Mouse (Mus musculus) hindbrain, embryonic 10.5 days (tissue): ENCODE results near the gene Trim26. TPM values are rescaled to one million over a fixed set of nuclear protein-coding genes. Genes with fewer than 3 reads are reported as not detected.

Experiments used
- DNase-seq: peaks from one replicate; pipeline ENCODE4 v3.0.0-alpha.2; 2017; ENCODE audit warnings: low spot score
- H3K27ac ChIP-seq: fragments of 300-500 bp; sonication (generic); 2 replicates; pipeline ENCODE4 v1.5.1; 2016; ENCODE audit warnings: mild to moderate bottlenecking, moderate library complexity
- H3K27me3 ChIP-seq: fragments of 300-500 bp; sonication (generic); 2 replicates; pipeline ENCODE4 v1.6.1; 2016; ENCODE audit warnings: mild to moderate bottlenecking; ENCODE audit not compliant: poor library complexity, insufficient read depth, severe bottlenecking
- H3K36me3 ChIP-seq: fragments of 300-500 bp; sonication (generic); 2 replicates; pipeline ENCODE4 v1.6.1; 2016; ENCODE audit warnings: mild to moderate bottlenecking, moderate library complexity
- H3K4me1 ChIP-seq: fragments of 300-500 bp; sonication (generic); replicated peaks from 2 replicates; pipeline ENCODE4 v1.6.1; 2016; ENCODE audit warnings: mild to moderate bottlenecking
- H3K4me3 ChIP-seq: fragments of 300-500 bp; sonication (generic); 2 replicates; pipeline ENCODE4 v1.5.1; 2016; ENCODE audit warnings: mild to moderate bottlenecking, moderate library complexity
- H3K9me3 ChIP-seq: fragments of 300-500 bp; sonication (generic); 2 replicates; pipeline ENCODE4 v1.6.1; 2016; ENCODE audit warnings: mild to moderate bottlenecking, moderate library complexity
- WGBS: fragments of 180-500 bp; shearing (Covaris S2); methylation state at CpG from one replicate; pipeline ENCODE4 v1.1.7; 2016; 5-methylcytosine and 5-hydroxymethylcytosine counted together
- polyA plus RNA-seq: library from polyadenylated mRNA; unstranded; fragments of >200 nt; fragmentation: Nextera tagmentation; extraction: Ambion mirVana; gene quantifications from 2 replicates; pipeline ENCODE4 v1.2.1, GENCODE M21; 2016

The Trim26 gene
- polyA plus RNA-seq, 1 experiment from 2014 or later, result 47.2 TPM

DNA sequence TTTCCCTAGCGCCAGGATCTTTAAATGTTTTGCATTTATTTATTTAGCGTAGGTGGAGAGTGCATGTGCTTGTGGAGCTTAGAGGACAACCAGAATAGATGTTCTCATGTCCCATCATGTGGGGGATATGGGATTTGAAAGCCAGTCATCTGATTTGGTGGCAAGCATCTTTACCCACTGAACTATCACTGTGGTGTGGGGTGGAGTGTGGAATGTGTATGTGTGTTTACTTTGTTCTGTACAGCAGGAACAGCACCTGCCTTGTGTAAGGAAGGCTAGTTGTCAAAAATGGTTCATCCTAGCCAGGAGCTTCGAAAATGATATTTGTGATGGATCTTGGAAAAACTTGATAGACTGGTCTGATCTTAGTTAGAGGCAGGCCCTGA is 514 bp upstream of the Trim26 start:
- no peaks in the 10 kb centered on the region for H3K27me3 ChIP-seq
- H3K4me1 ChIP-seq, result peaks cover 15% of the 10 kb centered on the region
- H3K36me3 ChIP-seq, result peaks cover 5% of the 10 kb centered on the region; the same call in 1 of the 2 replicates
- DNase-seq, result no peak
- 9% methylated on average over 3 of the region's 3 CpGs for WGBS
- H3K4me3 ChIP-seq, result peak overlapping the region; percentile 77
- H3K27ac ChIP-seq, result peak overlapping the region; percentile 95
- H3K9me3 ChIP-seq, result no peaks in the 10 kb centered on the region

DNA sequence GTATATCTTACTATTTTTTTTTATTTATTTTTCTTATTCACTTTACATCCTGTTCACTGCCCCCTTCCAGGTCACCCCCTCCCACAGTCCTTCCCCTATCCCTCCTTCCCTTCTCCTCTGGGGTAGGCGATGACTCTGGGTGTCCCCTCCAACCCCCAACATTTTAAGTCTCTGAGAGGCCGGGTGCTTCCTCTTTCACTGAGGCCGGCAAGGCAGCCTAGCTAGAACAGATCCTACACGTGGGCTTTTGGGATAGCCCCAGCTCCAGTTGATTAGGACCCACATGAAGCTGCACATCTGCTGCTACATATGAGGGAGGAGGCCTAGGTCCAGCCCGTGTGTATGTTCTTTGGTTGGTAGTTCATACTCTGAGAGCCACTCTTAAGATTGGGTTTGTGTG is 2.1 kb downstream of the Trim26 start:
- H3K4me3 ChIP-seq, result no peak overlapping the region
- H3K9me3 ChIP-seq, result no peaks in the 10 kb centered on the region
- 89% methylated on average over 5 of the region's 5 CpGs for WGBS
- no peak for DNase-seq
- H3K36me3 ChIP-seq, result peaks cover 8% of the 10 kb centered on the region; the same call in 1 of the 2 replicates
- H3K4me1 ChIP-seq, result peaks cover 15% of the 10 kb centered on the region
- H3K27me3 ChIP-seq, result no peaks in the 10 kb centered on the region
- H3K27ac ChIP-seq, result no peak overlapping the region

DNA sequence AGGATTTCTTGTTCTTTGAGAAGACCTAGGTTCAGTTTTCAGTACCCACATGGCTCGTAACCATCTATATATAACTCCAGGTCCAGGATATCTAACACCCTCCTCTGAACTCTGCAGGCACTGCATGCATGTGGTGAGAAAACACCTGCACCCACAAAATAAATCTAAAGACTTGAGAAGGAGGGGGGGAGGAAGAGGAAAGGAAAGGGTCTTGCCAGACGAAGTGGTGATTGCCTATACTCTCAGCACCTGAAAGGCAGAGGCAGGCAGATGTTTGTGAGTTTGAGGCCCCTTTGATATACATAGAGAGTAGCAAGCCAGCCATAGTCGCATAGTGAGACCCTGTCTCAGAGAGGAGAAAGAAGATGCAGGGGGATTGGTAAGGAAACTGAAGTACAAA is 3.0 kb downstream of the Trim26 start:
- Histone ChIP-seq H3K4me1 (peaks cover 15% of the 10 kb centered on the region), H3K9me3 (no peaks in the 10 kb centered on the region), H3K27me3 (no peaks in the 10 kb centered on the region), H3K4me3 (no peak overlapping the region), H3K36me3 (peaks cover 8% of the 10 kb centered on the region; the same call in 1 of the 2 replicates), H3K27ac (no peak overlapping the region)
- WGBS, result 79% methylated on average over 3 of the region's 3 CpGs
- no peak for DNase-seq

DNA sequence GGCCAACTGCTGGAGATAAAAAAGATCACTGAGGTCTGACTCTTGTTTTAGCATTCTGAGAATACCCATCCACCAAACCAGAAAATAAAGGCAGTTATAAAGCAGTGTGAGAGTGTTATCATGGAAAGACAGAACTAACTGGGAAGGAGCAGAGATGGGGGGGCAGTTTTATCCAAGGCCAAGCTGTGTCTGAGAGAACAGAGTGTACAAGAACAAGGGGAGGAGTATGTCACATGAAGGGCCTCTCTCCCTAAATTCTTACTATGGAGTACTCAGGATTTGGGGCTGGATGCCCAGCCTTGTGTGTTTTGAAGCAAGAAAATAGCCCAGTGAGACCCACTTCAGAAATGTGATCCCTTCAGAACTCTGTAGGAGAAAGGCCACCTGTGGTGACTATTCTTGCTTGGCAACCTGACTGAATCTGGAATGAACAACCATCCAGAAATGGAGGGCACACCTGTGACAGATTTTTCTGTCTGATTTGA is 4.1 kb downstream of the Trim26 start:
- no peak for DNase-seq
- no peak overlapping the region for H3K4me3 ChIP-seq
- H3K27me3 ChIP-seq, result no peaks in the 10 kb centered on the region
- H3K36me3 ChIP-seq, result peaks cover 8% of the 10 kb centered on the region; the same call in 1 of the 2 replicates
- peaks cover 13% of the 10 kb centered on the region for H3K4me1 ChIP-seq
- H3K27ac ChIP-seq, result no peak overlapping the region
- no peaks in the 10 kb centered on the region for H3K9me3 ChIP-seq

DNA sequence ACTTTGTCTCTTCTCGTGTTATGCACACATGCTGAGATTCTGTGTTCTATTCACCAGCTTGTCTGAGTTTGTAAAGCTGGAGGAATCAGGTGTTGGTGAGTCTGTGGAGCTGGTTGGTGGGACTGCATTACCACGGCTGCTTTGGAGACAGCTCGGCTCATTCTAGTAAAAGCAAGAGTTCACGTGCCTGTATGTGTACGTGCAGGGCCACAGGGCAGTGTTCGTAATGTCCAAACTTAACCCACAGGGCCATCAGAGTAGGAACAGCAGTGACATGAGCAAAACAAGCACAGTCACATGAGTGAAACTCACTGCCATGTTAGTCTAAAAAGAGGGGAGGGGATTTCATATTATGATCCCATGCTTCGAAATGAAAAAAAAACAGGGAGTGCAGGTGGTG is 6.8 kb downstream of the Trim26 start:
- H3K4me1 ChIP-seq, result no peaks in the 10 kb centered on the region
- H3K27ac ChIP-seq, result no peak overlapping the region
- H3K27me3 ChIP-seq, result no peaks in the 10 kb centered on the region
- no peak for DNase-seq
- no peaks in the 10 kb centered on the region for H3K9me3 ChIP-seq
- H3K4me3 ChIP-seq, result no peak overlapping the region
- WGBS, result 86% methylated on average over 7 of the region's 7 CpGs
- peaks cover 8% of the 10 kb centered on the region; the same call in 1 of the 2 replicates for H3K36me3 ChIP-seq

DNA sequence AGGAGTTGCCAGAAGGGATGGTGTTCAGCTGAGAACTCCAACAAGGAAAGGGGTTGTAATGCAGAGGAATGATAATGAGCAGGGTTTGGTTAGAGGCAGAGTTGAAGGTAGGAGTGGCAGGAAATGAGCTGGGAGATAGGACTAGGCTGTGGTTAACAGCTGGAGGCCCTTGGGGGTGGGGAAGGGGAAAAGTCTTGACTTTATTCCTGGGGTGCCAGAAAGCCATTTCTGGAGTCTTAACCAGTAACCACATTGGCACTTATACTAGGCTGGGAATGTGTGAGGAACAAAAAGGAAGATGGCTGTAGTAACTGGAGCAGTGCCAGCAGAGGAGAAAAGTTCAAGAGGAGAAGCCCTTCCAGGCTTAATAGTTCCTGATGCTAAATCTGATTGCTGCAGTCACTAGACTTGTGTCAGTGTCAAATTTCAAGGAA is 7.4 kb downstream of the Trim26 start:
- no peak for DNase-seq
- no peaks in the 10 kb centered on the region for H3K9me3 ChIP-seq
- no peaks in the 10 kb centered on the region for H3K4me1 ChIP-seq
- no peak overlapping the region for H3K4me3 ChIP-seq
- no peak overlapping the region for H3K27ac ChIP-seq
- peaks cover 8% of the 10 kb centered on the region; the same call in 1 of the 2 replicates for H3K36me3 ChIP-seq
- no peaks in the 10 kb centered on the region for H3K27me3 ChIP-seq

DNA sequence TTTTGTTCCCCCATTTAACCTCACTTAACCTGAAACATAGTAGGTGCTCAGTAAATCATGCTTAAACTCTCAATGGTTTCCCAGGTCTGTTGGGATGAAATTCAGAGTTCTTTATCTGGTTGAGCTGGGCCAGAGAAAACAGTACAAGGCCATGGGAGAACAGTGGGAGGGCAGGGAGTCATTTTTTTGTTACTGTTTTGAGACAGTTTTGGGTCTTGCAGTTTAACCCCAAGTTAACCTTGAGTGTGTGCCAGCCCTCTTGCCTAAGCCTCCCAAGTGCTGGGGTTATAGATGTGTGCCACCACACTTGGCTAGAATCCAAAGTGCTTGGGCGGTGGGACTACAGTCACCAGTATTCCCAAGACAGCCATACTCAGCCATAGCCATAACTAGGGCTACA is 7.8 kb downstream of the Trim26 start:
- Histone ChIP-seq H3K4me1 (no peaks in the 10 kb centered on the region), H3K4me3 (no peak overlapping the region), H3K9me3 (no peaks in the 10 kb centered on the region), H3K27me3 (no peaks in the 10 kb centered on the region), H3K36me3 (peaks cover 8% of the 10 kb centered on the region; the same call in 1 of the 2 replicates), H3K27ac (no peak overlapping the region)
- 100% methylated on average over 1 of the region's 1 CpGs for WGBS
- DNase-seq, result no peak

DNA sequence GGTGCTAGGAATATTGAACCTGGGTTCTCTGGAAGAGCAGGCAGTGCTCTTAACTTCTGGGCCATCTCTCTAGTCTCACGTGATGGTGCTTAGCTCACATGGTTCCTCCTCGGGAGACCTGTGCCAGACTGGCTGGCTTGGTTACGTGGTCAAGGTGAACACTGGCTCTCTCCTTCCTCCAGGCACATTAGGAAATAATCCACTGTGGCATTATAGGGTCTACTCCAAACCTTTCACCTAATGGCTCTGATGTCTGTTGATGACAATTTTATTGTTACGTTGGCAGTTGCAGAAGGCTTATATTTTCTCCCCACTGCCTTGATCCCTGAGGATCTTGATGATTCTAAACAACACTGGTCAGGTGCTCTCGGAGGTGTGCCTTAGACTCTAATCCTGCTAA is 12.0 kb downstream of the Trim26 start:
- no peaks in the 10 kb centered on the region for H3K9me3 ChIP-seq
- 91% methylated on average over 5 of the region's 5 CpGs for WGBS
- no peak for DNase-seq
- H3K36me3 ChIP-seq, result peaks cover 38% of the 10 kb centered on the region
- no peaks in the 10 kb centered on the region for H3K27me3 ChIP-seq
- H3K27ac ChIP-seq, result no peak overlapping the region
- H3K4me1 ChIP-seq, result no peaks in the 10 kb centered on the region
- H3K4me3 ChIP-seq, result no peak overlapping the region

DNA sequence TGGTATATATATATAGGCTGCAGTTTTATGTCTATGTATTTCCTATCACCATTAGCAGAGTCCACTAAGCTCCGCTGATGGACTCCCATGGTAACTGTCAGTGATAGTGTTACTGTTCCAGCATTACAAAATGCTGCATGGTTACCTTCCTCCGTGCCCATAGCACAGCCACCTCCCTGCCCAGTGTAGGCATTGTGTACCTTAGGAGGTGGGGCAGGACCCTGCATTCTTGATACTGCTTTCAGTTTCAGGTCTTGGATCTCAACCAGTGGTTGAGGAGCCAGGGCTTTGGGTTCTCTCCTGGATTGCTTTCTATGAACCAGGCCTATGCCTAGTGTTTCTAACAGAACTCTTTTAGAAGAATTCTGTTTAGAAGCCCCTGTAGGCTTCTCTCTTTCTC is 13.1 kb downstream of the Trim26 start:
- Histone ChIP-seq H3K9me3 (no peaks in the 10 kb centered on the region), H3K36me3 (peaks cover 46% of the 10 kb centered on the region), H3K4me3 (no peak overlapping the region), H3K4me1 (no peaks in the 10 kb centered on the region), H3K27ac (no peak overlapping the region), H3K27me3 (no peaks in the 10 kb centered on the region)
- no peak for DNase-seq
- 96% methylated on average over 2 of the region's 2 CpGs for WGBS

DNA sequence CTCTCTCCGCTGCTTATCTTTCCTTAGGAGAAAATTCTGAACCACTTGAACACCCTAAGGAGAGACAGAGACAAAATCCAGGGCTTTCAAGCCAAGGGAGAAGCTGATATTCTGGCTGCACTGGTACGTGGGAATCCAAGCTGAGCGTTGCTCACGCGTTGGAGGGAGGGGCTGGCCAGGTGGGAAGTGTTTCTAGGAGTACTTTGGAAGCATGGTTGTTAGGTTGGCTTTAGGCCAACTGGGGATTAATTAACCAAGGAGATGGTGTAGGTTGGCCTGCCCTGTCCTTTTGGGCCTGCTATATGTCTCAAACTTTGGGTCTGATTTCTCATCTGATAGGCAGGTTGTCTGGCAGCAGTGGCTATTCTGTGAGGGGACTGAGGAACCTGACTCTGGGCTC is 14.3 kb downstream of the Trim26 start:
- DNase-seq, result no peak
- H3K4me3 ChIP-seq, result no peak overlapping the region
- no peaks in the 10 kb centered on the region for H3K27me3 ChIP-seq
- WGBS, result 93% methylated on average over 5 of the region's 5 CpGs
- H3K27ac ChIP-seq, result no peak overlapping the region
- peaks cover 57% of the 10 kb centered on the region for H3K36me3 ChIP-seq
- H3K9me3 ChIP-seq, result no peaks in the 10 kb centered on the region
- no peaks in the 10 kb centered on the region for H3K4me1 ChIP-seq

DNA sequence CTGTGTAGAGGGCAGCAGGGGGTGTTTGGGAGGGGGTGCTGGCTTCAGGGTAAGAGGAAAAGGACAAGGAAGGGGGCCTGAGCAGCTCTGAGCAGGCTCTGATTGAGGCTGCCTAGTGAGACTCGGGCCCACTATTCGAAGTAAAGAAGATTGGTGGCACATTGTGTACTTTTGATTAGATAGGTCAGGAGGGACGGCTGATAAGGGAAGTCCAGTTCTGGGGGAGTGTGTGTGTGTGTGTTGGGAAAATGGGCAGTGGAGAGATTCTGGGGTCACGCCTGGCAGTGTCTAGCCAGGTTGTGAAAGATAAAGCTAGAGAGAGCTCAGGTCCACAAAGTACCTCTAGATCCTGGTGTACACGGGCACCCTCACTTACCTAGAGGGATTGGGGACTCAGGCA is 14.7 kb downstream of the Trim26 start:
- Histone ChIP-seq H3K36me3 (peaks cover 62% of the 10 kb centered on the region), H3K27me3 (no peaks in the 10 kb centered on the region), H3K4me3 (no peak overlapping the region), H3K4me1 (no peaks in the 10 kb centered on the region), H3K9me3 (no peaks in the 10 kb centered on the region), H3K27ac (no peak overlapping the region)
- no peak for DNase-seq
- 88% methylated on average over 5 of the region's 5 CpGs for WGBS

DNA sequence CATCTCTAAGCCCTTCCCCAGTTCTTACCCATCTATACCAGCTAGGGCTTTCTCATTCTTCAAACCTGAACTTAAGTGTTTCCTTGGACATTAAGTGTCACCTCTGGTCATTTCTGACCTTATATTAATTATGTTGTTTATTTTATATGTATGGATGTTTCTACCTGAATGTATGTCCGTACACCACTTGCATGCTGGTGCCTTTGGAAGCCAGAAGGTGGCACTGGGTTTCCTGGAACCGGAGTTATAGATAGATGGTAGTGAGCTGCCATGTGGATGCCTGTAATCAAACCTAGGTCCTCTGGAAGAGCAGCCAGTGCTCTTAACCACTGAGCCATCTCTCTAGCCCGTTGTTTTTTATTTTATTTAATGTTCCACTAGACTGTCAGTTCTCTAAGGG is 18.6 kb downstream of the Trim26 start:
- WGBS, result 92% methylated on average over 3 of the region's 3 CpGs

DNA sequence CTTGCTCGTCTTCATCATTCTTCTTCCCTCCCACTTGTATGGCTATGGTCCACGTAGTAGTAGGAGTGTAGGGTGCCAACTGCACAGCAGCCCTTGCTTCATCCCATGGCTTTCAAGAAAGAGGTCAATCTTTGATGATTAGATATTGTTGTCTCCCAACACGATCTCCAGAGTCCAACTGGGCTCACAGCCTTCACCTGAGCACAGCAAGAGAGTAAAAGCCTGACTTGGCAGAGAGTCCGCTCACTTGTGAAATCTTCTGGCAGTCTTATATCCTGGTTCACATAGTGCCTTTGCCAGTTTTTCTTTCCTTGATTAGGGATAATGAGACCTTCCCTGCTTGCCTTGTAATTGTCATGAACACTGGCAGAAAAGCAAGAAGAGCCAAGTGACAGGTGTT is 19.3 kb downstream of the Trim26 start:
- H3K9me3 ChIP-seq, result no peaks in the 10 kb centered on the region
- H3K27ac ChIP-seq, result no peak overlapping the region
- H3K4me3 ChIP-seq, result no peak overlapping the region
- no peak for DNase-seq
- peaks cover 86% of the 10 kb centered on the region for H3K36me3 ChIP-seq
- 94% methylated on average over 4 of the region's 4 CpGs for WGBS
- H3K4me1 ChIP-seq, result no peaks in the 10 kb centered on the region
- H3K27me3 ChIP-seq, result no peaks in the 10 kb centered on the region

More for the DNA sequence above, 18.6 kb downstream of the Trim26 start:
- Histone ChIP-seq H3K9me3 (no peaks in the 10 kb centered on the region), H3K4me3 (no peak overlapping the region), H3K4me1 (no peaks in the 10 kb centered on the region), H3K36me3 (peaks cover 93% of the 10 kb centered on the region), H3K27ac (no peak overlapping the region), H3K27me3 (no peaks in the 10 kb centered on the region)
- no peak for DNase-seq

DNA sequence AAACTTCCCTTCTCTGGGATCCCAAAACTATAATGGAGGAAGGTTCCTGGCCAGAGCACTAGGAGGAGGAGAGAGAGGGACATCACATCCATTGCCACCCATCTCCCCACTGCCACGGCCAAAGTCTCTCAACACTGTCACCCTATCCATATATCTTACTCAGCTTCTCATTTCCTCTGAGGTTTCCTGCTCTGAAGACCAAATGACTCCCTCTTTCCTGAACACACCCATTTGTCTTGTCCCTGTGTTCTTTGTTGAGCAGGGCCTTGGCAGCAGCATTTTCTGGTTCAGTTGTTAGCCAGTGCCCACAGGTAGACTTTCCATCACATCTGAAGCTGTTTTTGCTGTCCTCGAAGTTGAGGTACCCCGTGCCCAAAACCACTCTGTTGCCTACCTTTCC is 21.2 kb downstream of the Trim26 start:
- no peak overlapping the region for H3K27ac ChIP-seq
- WGBS, result 92% methylated on average over 3 of the region's 3 CpGs
- no peaks in the 10 kb centered on the region for H3K27me3 ChIP-seq
- no peaks in the 10 kb centered on the region for H3K9me3 ChIP-seq
- no peaks in the 10 kb centered on the region for H3K4me1 ChIP-seq
- H3K4me3 ChIP-seq, result no peak overlapping the region
- H3K36me3 ChIP-seq, result peaks cover 66% of the 10 kb centered on the region
- DNase-seq, result no peak
